Mouse (Mus musculus) intestine, postnatal 0 days (tissue): ENCODE results near the gene Olfm4. TPM values are rescaled to one million over a fixed set of nuclear protein-coding genes. Genes with fewer than 3 reads are reported as not detected.

Source experiments
- ATAC-seq: fragments of 200-750 bp; cut with Nextera tagmentation; 2 replicates; pipeline ENCODE4 v1.8.0; 2017; ENCODE audit warnings: mild to moderate bottlenecking, moderate TSS enrichment, moderate library complexity
- H3K27ac ChIP-seq: fragments of 300-500 bp; sonication (generic); 2 replicates; pipeline ENCODE4 v1.5.1; 2014; ENCODE audit warnings: mild to moderate bottlenecking, low read depth, low read length, moderate library complexity
- H3K27me3 ChIP-seq: fragments of 300-500 bp; sonication (generic); replicated peaks from 2 replicates; pipeline ENCODE4 v1.6.1; 2014; ENCODE audit warnings: low read length, mixed read lengths; ENCODE audit not compliant: control insufficient read depth, insufficient read depth
- H3K36me3 ChIP-seq: fragments of 300-500 bp; sonication (generic); 2 replicates; pipeline ENCODE4 v1.6.1; 2014; ENCODE audit warnings: mild to moderate bottlenecking, moderate library complexity; ENCODE audit not compliant: control insufficient read depth, insufficient read depth
- H3K4me1 ChIP-seq: fragments of 300-500 bp; sonication (generic); replicated peaks from 2 replicates; pipeline ENCODE4 v1.6.1; 2014; ENCODE audit warnings: antibody characterized with exemption, low read length, mixed read lengths; ENCODE audit not compliant: control insufficient read depth, insufficient read depth
- H3K4me2 ChIP-seq: fragments of 300-500 bp; sonication (generic); replicated peaks from 2 replicates; pipeline ENCODE4 v1.6.1; 2014; ENCODE audit warnings: low read depth, mild to moderate bottlenecking, moderate library complexity
- H3K4me3 ChIP-seq: fragments of 300-500 bp; sonication (generic); 2 replicates; pipeline ENCODE4 v1.5.1; 2014; ENCODE audit warnings: low read depth, low read length
- H3K9ac ChIP-seq: fragments of 300-500 bp; sonication (generic); 2 replicates; pipeline ENCODE4 v1.6.1; 2014; ENCODE audit warnings: mild to moderate bottlenecking, low read depth, low read length
- H3K9me3 ChIP-seq: fragments of 300-500 bp; sonication (generic); 2 replicates; pipeline ENCODE4 v1.6.1; 2016; ENCODE audit warnings: mixed run types; ENCODE audit not compliant: control insufficient read depth
- CTCF ChIP-seq: sonication (generic); IDR thresholded peaks from 2 replicates; pipeline ENCODE4 v1.5.1; 2016; ENCODE audit warnings: low read depth, mild to moderate bottlenecking, control low read depth, antibody characterized with exemption, moderate library complexity
- WGBS: fragments of 180-500 bp; shearing (Covaris S2); extraction: QIAGEN DNeasy Blood & Tissue Kit; methylation state at CpG from one replicate; pipeline ENCODE4 v1.1.7; 2014; 5-methylcytosine and 5-hydroxymethylcytosine counted together
- polyA plus RNA-seq: library from polyadenylated mRNA; unstranded; fragments of >200 nt; fragmentation: Nextera tagmentation; extraction: Ambion mirVana; gene quantifications from 2 replicates; pipeline ENCODE4 v1.2.1, GENCODE M21; 2015

The Olfm4 gene
- polyA plus RNA-seq, 1 experiment from 2014 or later, result 38.3 TPM

- 64% methylated on average over 2 of the region's 2 CpGs for WGBS
- H3K36me3 ChIP-seq, result no peaks in the 10 kb centered on the region
- no peak overlapping the region for H3K9ac ChIP-seq
- ATAC-seq, result no peak
- H3K4me3 ChIP-seq, result no peak overlapping the region
- H3K4me1 ChIP-seq, result peaks cover 3% of the 10 kb centered on the region; the same call in 1 of the 2 replicates
- no peaks in the 10 kb centered on the region for H3K9me3 ChIP-seq
- H3K27ac ChIP-seq, result no peak overlapping the region
- no peak overlapping the region for H3K4me2 ChIP-seq
- no peak for TF ChIP-seq CTCF
- H3K27me3 ChIP-seq, result no peaks in the 10 kb centered on the region
Observed at GRCm38 (mm10) chr14:79985696-79986095, 1.8 kb downstream of the Olfm4 start.

GRCm38 (mm10) chr14:79986831-79987230 lies 3.0 kb downstream of the Olfm4 start:
- H3K4me2 ChIP-seq, result no peak overlapping the region
- H3K4me3 ChIP-seq, result no peak overlapping the region
- 34% methylated on average over 8 of the region's 8 CpGs for WGBS
- peaks cover 3% of the 10 kb centered on the region; the same call in 1 of the 2 replicates for H3K4me1 ChIP-seq
- H3K27me3 ChIP-seq, result no peaks in the 10 kb centered on the region
- no peak for ATAC-seq
- no peak overlapping the region for H3K27ac ChIP-seq
- no peak for TF ChIP-seq CTCF
- H3K36me3 ChIP-seq, result no peaks in the 10 kb centered on the region
- H3K9ac ChIP-seq, result no peak overlapping the region
- H3K9me3 ChIP-seq, result no peaks in the 10 kb centered on the region

GRCm38 (mm10) chr14:79989785-79990184 lies 5.9 kb downstream of the Olfm4 start:
- H3K27ac ChIP-seq, result no peak overlapping the region
- no peak overlapping the region for H3K9ac ChIP-seq
- no peak for ATAC-seq
- TF ChIP-seq CTCF, result no peak
- H3K4me3 ChIP-seq, result no peak overlapping the region
- H3K9me3 ChIP-seq, result no peaks in the 10 kb centered on the region
- peaks cover 3% of the 10 kb centered on the region; the same call in 1 of the 2 replicates for H3K4me1 ChIP-seq
- no peaks in the 10 kb centered on the region for H3K36me3 ChIP-seq
- WGBS, result 47% methylated on average over 4 of the region's 4 CpGs
- no peaks in the 10 kb centered on the region for H3K27me3 ChIP-seq
- H3K4me2 ChIP-seq, result no peak overlapping the region

GRCm38 (mm10) chr14:79990547-79990946 lies 6.7 kb downstream of the Olfm4 start:
- WGBS, result 49% methylated on average over 5 of the region's 5 CpGs
- no peak overlapping the region for H3K4me2 ChIP-seq
- ATAC-seq, result no peak

GRCm38 (mm10) chr14:79997534-79997933 lies 13.7 kb downstream of the Olfm4 start:
- H3K4me3 ChIP-seq, result no peak overlapping the region
- H3K4me2 ChIP-seq, result no peak overlapping the region
- no peaks in the 10 kb centered on the region for H3K36me3 ChIP-seq
- no peaks in the 10 kb centered on the region for H3K27me3 ChIP-seq
- H3K9me3 ChIP-seq, result no peaks in the 10 kb centered on the region
- WGBS, result 83% methylated on average over 4 of the region's 4 CpGs
- H3K4me1 ChIP-seq, result no peaks in the 10 kb centered on the region
- no peak for ATAC-seq
- H3K9ac ChIP-seq, result no peak overlapping the region
- TF ChIP-seq CTCF, result no peak
- H3K27ac ChIP-seq, result no peak overlapping the region

More at GRCm38 (mm10) chr14:79990547-79990946, 6.7 kb downstream of the Olfm4 start:
- Histone ChIP-seq H3K27me3 (no peaks in the 10 kb centered on the region), H3K27ac (no peak overlapping the region), H3K4me1 (peaks cover 3% of the 10 kb centered on the region; the same call in 1 of the 2 replicates), H3K4me3 (no peak overlapping the region), H3K9ac (no peak overlapping the region), H3K36me3 (no peaks in the 10 kb centered on the region), H3K9me3 (no peaks in the 10 kb centered on the region)
- no peak for TF ChIP-seq CTCF

GRCm38 (mm10) chr14:80000110-80000531 lies 16.2 kb downstream of the Olfm4 start:
- Histone ChIP-seq H3K27me3 (no peaks in the 10 kb centered on the region), H3K9me3 (no peaks in the 10 kb centered on the region), H3K36me3 (no peaks in the 10 kb centered on the region), H3K4me2 (peak overlapping the region; percentile 44), H3K9ac (no peak overlapping the region), H3K27ac (no peak overlapping the region), H3K4me3 (0 out of 2 replicates have a peak overlapping the region, but pooled peaks have one; percentile 11), H3K4me1 (no peaks in the 10 kb centered on the region)
- WGBS, result 19% methylated on average over 8 of the region's 8 CpGs
- ATAC-seq, result peak; percentile 72
- no peak for TF ChIP-seq CTCF

GRCm38 (mm10) chr14:80007686-80008085 lies 23.8 kb downstream of the Olfm4 start:
- 80% methylated on average over 3 of the region's 3 CpGs for WGBS
- Histone ChIP-seq H3K4me2 (no peak overlapping the region), H3K36me3 (no peaks in the 10 kb centered on the region), H3K27me3 (no peaks in the 10 kb centered on the region), H3K9ac (no peak overlapping the region), H3K4me1 (no peaks in the 10 kb centered on the region), H3K9me3 (no peaks in the 10 kb centered on the region), H3K4me3 (no peak overlapping the region), H3K27ac (no peak overlapping the region)
- no peak for ATAC-seq
- TF ChIP-seq CTCF, result no peak
